Mouse (Mus musculus) ES-Bruce4 (cell line): ENCODE results near the gene Patz1.

Experiments
- EP300 ChIP-seq: IDR thresholded peaks from 2 replicates; pipeline ENCODE4 v1.6.1; 2011; ENCODE audit warnings: low read depth, low read length; ENCODE audit not compliant: insufficient read depth
- POLR2A ChIP-seq: IDR thresholded peaks from one replicate; pipeline ENCODE4 v1.8.1; 2011; ENCODE audit warnings: low read length; ENCODE audit not compliant: insufficient read depth

- no peak for TF ChIP-seq EP300
- TF ChIP-seq POLR2A: no peak
Measured at GRCm38 (mm10) chr11:3298813-3299185, 10.1 kb downstream of the Patz1 start.
